Mouse (Mus musculus) midbrain, embryonic 10.5 days (tissue): ENCODE measurements at regions not wholly inside any gene's neighbourhood (a gene's known extent, or its start where the extent isn't known, plus 50 kb on each side); places are given as distances from the start of the nearest gene placed in this dataset.

Experiments used
- DNase-seq: peaks from one replicate; pipeline ENCODE4 v3.0.0-alpha.2; 2017; ENCODE audit warnings: low spot score
- H3K27ac ChIP-seq: fragments of 300-500 bp; sonication (generic); replicated peaks from 2 replicates; pipeline ENCODE4 v1.5.1; 2016; ENCODE audit warnings: mild to moderate bottlenecking
- H3K27me3 ChIP-seq: fragments of 300-500 bp; sonication (generic); 2 replicates; pipeline ENCODE4 v1.6.1; 2016; ENCODE audit warnings: low read depth, mild to moderate bottlenecking; ENCODE audit not compliant: poor library complexity, severe bottlenecking
- H3K36me3 ChIP-seq: fragments of 300-500 bp; sonication (generic); 2 replicates; pipeline ENCODE4 v1.6.1; 2016; ENCODE audit warnings: mild to moderate bottlenecking, moderate library complexity
- H3K4me1 ChIP-seq: fragments of 300-500 bp; sonication (generic); 2 replicates; pipeline ENCODE4 v1.6.1; 2016
- H3K4me3 ChIP-seq: fragments of 300-500 bp; sonication (generic); 2 replicates; pipeline ENCODE4 v1.5.1; 2016; ENCODE audit warnings: mild to moderate bottlenecking, moderate library complexity
- H3K9me3 ChIP-seq: fragments of 300-500 bp; sonication (generic); replicated peaks from 2 replicates; pipeline ENCODE4 v1.6.1; 2016; ENCODE audit warnings: mild to moderate bottlenecking
- WGBS: fragments of 180-500 bp; shearing (Covaris S2); methylation state at CpG from one replicate; pipeline ENCODE4 v1.1.7; 2016; 5-methylcytosine and 5-hydroxymethylcytosine counted together

DNA sequence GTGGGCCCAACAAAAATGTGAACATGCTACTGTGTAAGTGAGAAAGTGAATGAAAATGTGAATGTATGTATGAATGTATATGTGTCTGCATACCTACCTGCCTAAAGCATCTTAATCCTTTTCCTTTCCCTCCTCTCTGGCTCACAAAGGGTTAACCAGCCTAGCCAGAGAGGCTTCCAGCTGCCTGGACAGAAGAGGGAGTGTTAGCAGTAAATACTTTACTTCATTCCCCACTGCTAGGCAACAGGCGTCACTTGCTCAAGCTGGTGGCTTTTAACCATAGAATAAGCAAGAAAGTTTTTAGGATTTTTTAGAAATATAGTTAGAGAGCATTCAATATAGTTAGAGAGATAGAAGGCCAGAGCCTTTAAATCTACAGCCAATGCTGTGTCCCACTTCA, 363.6 kb downstream of the Rps24 start:
- WGBS: 7% methylated on average over 1 of the region's 1 CpGs
- peaks cover 9% of the 10 kb centered on the region for H3K4me1 ChIP-seq
- H3K36me3 ChIP-seq: no peaks in the 10 kb centered on the region
- no peak for DNase-seq
- peak overlapping the region; percentile 9; the same call in 1 of the 2 replicates for H3K27ac ChIP-seq
- no peaks in the 10 kb centered on the region for H3K9me3 ChIP-seq
- no peak overlapping the region for H3K4me3 ChIP-seq
- H3K27me3 ChIP-seq: no peaks in the 10 kb centered on the region

DNA sequence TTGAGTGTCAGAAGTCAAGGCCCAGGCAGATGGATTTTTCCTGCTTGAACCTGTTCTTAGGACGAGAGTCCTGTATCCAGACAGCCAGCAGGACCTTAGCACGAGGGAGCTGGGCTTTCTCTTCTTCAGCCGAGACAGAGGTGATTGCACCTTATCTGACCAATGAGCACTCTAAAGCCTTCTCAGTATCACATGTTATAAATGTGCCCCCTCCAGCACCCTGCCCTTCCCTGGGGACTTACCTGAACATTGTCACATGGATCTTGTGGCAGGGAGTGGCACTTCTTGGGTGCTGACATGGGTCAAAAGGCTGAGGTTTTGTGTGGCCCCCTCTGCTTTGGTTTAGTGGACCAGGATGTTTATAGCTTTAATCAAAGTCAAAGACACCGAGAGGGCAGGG, 367.5 kb downstream of the Rps24 start:
- 0 out of 2 replicates have a peak overlapping the region, but pooled peaks have one; percentile 9 for H3K27ac ChIP-seq
- no peak for DNase-seq
- 82% methylated on average over 4 of the region's 4 CpGs for WGBS

DNA sequence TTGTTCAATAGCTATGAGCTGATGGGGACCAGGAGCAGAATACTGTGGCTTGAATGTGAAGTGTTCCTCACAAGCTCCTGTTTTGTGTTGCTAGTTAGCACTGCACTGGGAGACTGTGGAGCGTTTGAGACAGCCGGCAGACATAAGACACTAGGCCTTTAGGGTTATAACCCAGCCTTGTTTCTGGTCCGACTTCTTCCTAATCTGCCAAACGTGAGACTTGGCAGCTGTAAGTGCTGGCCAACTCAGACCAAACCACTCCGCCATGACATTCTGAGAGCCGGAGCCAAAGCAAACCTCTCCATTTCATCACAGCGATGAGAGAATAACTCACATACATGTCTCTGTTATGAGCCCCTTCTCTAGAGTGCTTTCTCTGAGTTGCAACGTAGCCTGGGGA, 375.2 kb downstream of the Rps24 start:
- no peaks in the 10 kb centered on the region for H3K36me3 ChIP-seq
- WGBS: 90% methylated on average over 8 of the region's 8 CpGs
- H3K4me1 ChIP-seq: peaks cover 8% of the 10 kb centered on the region; the same call in 1 of the 2 replicates
- H3K27me3 ChIP-seq: no peaks in the 10 kb centered on the region
- H3K4me3 ChIP-seq: no peak overlapping the region
- no peak for DNase-seq
- H3K27ac ChIP-seq: no peak overlapping the region
- H3K9me3 ChIP-seq: no peaks in the 10 kb centered on the region

More for the DNA sequence above, 367.5 kb downstream of the Rps24 start:
- no peaks in the 10 kb centered on the region for H3K27me3 ChIP-seq
- no peaks in the 10 kb centered on the region for H3K36me3 ChIP-seq
- no peak overlapping the region for H3K4me3 ChIP-seq
- H3K9me3 ChIP-seq: no peaks in the 10 kb centered on the region
- peaks cover 9% of the 10 kb centered on the region for H3K4me1 ChIP-seq

DNA sequence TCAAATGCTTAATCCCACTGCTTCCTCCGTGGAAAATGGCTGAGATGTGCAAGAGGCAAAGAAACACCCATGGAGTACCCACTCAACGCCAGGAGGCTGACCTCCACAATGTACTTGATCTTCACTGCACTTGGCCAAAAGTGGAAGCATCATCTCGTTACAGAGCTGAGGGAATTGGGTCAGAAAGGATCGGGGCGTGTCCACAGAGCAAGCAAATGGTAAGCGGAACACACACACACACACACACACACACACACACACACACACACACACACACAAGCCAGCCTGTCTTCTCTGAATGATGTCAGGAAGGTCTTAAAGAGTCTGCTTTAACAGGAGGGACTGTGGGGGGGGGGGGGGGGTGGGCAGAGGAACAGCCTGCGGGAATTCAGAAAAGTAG, 375.7 kb downstream of the Rps24 start:
- DNase-seq: no peak
- Histone ChIP-seq H3K9me3 (no peaks in the 10 kb centered on the region), H3K4me3 (no peak overlapping the region), H3K36me3 (no peaks in the 10 kb centered on the region), H3K27ac (peak overlapping the region; percentile 28; the same call in 1 of the 2 replicates), H3K27me3 (no peaks in the 10 kb centered on the region), H3K4me1 (peaks cover 8% of the 10 kb centered on the region; the same call in 1 of the 2 replicates)
- WGBS: 82% methylated on average over 7 of the region's 7 CpGs

DNA sequence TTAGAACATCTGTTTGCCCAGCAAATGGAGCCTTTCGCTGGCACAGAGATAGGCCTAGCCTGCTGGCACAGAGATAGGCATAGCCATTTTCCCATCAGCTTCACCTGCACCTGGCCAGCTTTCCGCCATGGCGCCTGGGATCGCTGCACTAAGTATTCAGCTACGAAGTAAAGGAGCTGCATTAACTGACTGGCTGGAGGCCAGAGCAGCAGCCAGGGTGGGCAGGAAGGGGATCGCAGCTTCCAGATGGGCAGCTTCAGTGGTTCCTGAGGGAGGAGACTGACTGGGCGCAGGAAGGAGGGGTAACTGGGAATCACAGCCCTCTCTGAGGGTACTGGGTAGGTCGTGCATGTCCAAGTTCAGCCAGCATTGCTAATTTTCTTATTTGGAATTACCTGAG, 376.2 kb downstream of the Rps24 start:
- H3K4me3 ChIP-seq: no peak overlapping the region
- peak overlapping the region; percentile 28; the same call in 1 of the 2 replicates for H3K27ac ChIP-seq
- H3K4me1 ChIP-seq: peaks cover 8% of the 10 kb centered on the region; the same call in 1 of the 2 replicates
- H3K9me3 ChIP-seq: no peaks in the 10 kb centered on the region
- no peak for DNase-seq
- H3K27me3 ChIP-seq: no peaks in the 10 kb centered on the region
- H3K36me3 ChIP-seq: no peaks in the 10 kb centered on the region
- WGBS: 82% methylated on average over 8 of the region's 8 CpGs

DNA sequence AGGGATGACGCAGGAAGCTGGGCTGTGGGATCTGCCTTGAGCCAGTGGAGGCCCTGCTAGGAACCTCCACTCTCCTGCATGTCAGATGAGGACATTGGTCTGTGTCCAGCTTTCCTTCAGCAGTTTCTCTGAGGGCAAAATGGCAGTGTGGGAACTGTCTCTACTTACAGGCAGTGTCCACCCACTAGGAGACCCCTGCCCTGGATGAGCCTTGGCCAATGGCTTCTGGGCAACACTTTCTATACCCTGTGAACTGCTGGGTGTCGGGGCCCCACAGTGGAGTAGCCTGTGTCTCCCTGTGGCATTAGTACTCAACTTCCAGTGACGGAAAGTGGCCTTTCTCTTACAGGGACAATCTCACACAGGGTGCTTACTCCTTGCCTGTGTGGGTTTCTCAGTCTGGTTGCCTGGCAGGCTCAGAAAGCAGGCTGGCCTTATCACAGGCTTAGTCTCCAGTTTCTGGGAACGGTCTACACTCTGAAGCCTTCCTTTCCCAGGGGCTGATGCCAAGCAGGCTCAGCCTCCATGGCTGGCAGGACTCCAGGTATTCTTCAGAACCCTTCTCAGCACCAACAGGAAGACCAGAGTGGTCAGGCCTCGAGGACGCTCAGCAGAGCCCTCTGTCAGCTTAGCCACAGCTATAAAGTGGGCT, 378.8 kb downstream of the Rps24 start:
- Histone ChIP-seq H3K27ac (0 out of 2 replicates have a peak overlapping the region, but pooled peaks have one; percentile 28), H3K27me3 (no peaks in the 10 kb centered on the region), H3K9me3 (no peaks in the 10 kb centered on the region), H3K36me3 (no peaks in the 10 kb centered on the region), H3K4me3 (no peak overlapping the region), H3K4me1 (peaks cover 8% of the 10 kb centered on the region; the same call in 1 of the 2 replicates)
- DNase-seq: no peak
- WGBS: 87% methylated on average over 6 of the region's 6 CpGs

DNA sequence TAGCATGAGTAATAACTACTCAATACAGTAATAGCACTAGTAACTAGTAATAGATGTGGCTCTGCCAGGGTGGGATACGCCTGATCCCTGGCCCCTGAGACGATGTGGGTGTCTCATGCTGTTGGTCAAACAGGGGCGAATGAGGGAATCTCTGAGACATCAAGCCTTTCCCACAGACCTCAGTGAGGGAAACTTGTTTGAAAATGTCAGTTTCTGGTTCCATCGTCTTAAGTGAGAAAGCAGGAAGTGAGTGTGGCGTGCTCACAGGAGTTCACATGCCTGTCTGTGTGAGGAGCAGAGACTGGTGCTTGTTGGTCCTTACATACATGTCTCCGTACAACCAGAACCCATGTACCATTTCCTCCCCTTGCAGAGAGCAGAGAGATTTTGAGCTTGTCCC, 380.9 kb downstream of the Rps24 start:
- Histone ChIP-seq H3K27me3 (no peaks in the 10 kb centered on the region), H3K9me3 (no peaks in the 10 kb centered on the region), H3K4me3 (no peak overlapping the region), H3K4me1 (peaks cover 8% of the 10 kb centered on the region; the same call in 1 of the 2 replicates), H3K36me3 (no peaks in the 10 kb centered on the region), H3K27ac (0 out of 2 replicates have a peak overlapping the region, but pooled peaks have one; percentile 0)
- 90% methylated on average over 6 of the region's 6 CpGs for WGBS
- DNase-seq: no peak

DNA sequence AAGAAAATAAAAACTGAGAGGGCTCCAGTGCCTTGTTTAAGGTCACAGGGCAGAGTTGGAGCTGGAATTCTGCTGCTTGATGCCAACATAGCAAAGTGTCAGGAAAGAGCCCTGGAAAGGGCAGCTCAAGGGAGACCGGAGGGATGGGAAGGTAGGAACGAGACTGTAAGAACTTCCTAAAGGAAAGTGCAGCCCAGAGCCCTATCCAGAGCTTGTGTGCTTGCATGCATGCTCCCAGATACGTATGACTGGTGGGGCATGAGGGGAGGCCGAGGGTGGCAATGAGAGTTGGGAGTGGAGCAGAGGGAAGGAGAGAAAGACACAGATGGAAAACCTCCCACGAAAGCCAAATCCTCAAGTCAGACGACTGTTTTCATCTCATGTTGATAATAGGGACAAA, 381.8 kb downstream of the Rps24 start:
- no peak for DNase-seq
- WGBS: 84% methylated on average over 6 of the region's 6 CpGs

DNA sequence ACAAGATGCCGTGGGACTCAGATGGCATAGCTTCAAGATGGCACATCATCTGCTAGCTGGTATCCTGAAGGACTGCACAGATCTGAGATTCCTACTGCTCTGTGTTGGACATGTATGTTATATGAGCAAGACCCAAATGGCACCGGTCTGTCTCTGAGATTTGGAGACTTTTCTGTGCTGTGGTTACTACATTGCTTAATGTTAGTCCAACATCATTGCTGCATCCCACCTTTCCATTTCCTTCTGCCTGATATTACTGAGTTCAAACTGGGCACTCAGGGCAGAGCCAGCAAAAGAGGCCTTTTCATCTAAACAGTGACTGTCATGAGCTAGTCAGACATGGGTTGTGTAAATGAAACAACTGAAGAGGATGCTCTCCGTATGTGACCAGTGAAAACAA, 383.3 kb downstream of the Rps24 start:
- 93% methylated on average over 3 of the region's 3 CpGs for WGBS
- Histone ChIP-seq H3K27ac (no peak overlapping the region), H3K9me3 (no peaks in the 10 kb centered on the region), H3K27me3 (no peaks in the 10 kb centered on the region), H3K4me1 (peaks cover 12% of the 10 kb centered on the region), H3K36me3 (no peaks in the 10 kb centered on the region), H3K4me3 (no peak overlapping the region)
- DNase-seq: no peak

More for the DNA sequence above, 381.8 kb downstream of the Rps24 start:
- H3K4me3 ChIP-seq: no peak overlapping the region
- H3K9me3 ChIP-seq: no peaks in the 10 kb centered on the region
- H3K36me3 ChIP-seq: no peaks in the 10 kb centered on the region
- H3K4me1 ChIP-seq: 0 out of 2 replicates have a peak, but pooled peaks cover 3% of the 10 kb centered on the region
- no peaks in the 10 kb centered on the region for H3K27me3 ChIP-seq
- no peak overlapping the region for H3K27ac ChIP-seq

DNA sequence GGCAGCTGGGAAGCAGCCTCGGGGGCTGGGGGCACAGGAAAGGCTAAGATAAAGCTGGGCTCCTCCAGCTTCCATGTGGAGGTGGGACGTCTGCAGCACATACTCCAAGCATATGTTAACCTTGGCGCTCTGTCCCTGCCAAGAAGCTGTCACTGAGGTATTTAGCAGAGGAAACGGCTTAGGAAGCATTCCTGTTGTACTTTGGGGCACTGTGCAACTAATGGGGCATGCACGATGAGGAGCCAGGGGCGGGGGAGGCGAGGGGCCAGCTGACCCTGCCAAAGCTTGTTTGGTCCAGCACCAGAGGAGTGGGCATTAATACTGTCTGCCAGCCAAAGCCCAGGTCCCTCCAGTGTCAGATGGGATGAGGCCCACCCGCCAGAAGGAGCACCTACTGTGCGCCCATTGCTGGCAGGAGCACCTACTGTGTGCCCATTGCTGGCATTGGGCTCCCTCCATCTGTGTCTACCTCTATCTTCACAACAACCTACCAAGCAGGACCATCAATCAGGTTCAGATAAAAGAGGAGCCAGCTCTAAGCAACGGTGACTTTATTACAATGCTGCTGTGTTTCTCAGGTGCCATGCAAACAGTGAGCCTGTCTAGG, 384.6 kb downstream of the Rps24 start:
- Histone ChIP-seq H3K4me3 (no peak overlapping the region), H3K4me1 (peaks cover 21% of the 10 kb centered on the region), H3K27ac (no peak overlapping the region), H3K27me3 (no peaks in the 10 kb centered on the region), H3K36me3 (no peaks in the 10 kb centered on the region), H3K9me3 (no peaks in the 10 kb centered on the region)
- DNase-seq: no peak
- WGBS: 86% methylated on average over 10 of the region's 10 CpGs

DNA sequence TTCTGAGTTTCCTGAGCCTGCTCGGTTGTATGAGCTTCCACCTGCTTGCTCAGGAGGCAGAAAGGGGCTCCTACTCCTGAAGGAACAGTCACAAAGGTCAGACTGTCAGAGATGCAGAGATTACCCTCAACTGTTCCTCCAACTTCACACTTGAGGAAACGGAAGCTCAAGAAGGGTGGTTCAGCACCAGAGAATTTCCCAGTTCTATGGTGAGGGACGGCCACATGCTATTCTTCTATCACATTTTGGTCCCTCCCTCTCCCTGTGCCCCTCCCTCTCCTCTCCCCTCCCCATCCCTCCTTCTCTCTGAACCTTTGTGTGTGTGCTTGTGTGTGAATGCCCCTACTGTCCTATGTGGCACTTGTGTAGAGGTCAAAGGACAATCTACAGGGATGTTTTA, 386.0 kb downstream of the Rps24 start:
- Histone ChIP-seq H3K4me1 (peaks cover 25% of the 10 kb centered on the region), H3K9me3 (no peaks in the 10 kb centered on the region), H3K27ac (0 out of 2 replicates have a peak overlapping the region, but pooled peaks have one; percentile 2), H3K36me3 (no peaks in the 10 kb centered on the region), H3K27me3 (no peaks in the 10 kb centered on the region), H3K4me3 (no peak overlapping the region)
- WGBS: 44% methylated on average over 3 of the region's 3 CpGs
- no peak for DNase-seq

DNA sequence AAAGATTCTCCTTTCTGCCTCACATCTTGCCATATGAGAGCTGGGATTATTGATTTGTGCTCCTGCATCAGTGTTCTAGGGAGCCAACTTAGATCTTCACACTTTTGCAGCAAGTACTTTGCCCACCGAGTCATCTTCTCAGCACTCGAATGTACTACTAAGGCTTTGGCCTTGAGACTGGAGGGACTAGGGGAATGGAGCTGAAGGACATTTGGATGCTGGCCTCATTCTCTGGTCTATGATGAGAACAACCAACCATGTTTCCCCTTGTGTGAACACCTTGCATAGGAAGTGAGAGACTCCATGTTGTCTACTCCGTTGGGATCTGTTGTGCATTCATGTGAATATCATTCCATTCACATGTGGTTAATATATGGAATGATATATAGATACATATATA, 386.5 kb downstream of the Rps24 start:
- no peaks in the 10 kb centered on the region for H3K9me3 ChIP-seq
- no peaks in the 10 kb centered on the region for H3K27me3 ChIP-seq
- no peak overlapping the region for H3K4me3 ChIP-seq
- 92% methylated on average over 3 of the region's 3 CpGs for WGBS
- DNase-seq: no peak
- H3K27ac ChIP-seq: no peak overlapping the region
- peaks cover 25% of the 10 kb centered on the region for H3K4me1 ChIP-seq
- H3K36me3 ChIP-seq: no peaks in the 10 kb centered on the region

DNA sequence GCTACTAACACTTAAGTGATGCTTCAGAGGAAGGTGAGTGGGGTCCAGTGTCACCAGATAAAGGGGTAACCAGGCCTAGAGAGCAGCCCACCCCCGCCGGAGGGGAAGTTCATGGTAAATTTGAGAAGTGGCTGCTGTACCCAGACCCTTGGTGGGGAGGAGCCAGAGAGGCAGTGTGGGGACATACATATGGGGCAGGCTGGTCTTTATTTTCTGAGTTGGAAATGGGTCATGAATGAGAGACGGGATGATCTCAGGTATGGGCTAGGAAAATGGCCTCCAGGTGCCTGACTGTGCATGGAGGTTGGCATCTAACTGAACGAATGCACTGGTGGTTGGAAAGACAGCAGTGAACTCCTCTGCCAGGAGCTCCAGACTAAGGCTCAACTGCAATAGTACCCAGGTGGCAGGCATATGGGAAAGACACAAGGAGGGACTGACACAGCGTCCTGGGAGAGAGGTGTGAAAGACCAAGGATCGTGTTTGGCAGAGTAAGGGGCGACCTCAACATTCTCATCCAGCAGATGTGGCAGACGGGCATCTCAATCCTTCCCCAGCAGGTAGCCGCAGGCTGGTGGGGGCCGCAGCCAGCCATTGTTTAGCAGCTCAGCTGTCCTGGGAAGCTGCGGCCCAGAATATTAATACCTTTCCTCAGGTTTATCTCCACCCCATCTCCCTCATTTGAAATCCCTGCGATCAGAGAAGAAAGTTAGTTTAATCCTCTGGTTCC, 387.7 kb downstream of the Rps24 start:
- H3K27ac ChIP-seq: peak overlapping the region; percentile 49; the same call in 1 of the 2 replicates
- no peaks in the 10 kb centered on the region for H3K36me3 ChIP-seq
- H3K4me3 ChIP-seq: no peak overlapping the region
- no peak for DNase-seq
- peaks cover 25% of the 10 kb centered on the region for H3K4me1 ChIP-seq
- H3K27me3 ChIP-seq: no peaks in the 10 kb centered on the region
- whole genome bisulfite sequencing: 56% methylated on average over 12 of the region's 12 CpGs
- H3K9me3 ChIP-seq: no peaks in the 10 kb centered on the region
